Mouse (Mus musculus): Measurements from ENCODE around the gene Actrt2.

DNA sequence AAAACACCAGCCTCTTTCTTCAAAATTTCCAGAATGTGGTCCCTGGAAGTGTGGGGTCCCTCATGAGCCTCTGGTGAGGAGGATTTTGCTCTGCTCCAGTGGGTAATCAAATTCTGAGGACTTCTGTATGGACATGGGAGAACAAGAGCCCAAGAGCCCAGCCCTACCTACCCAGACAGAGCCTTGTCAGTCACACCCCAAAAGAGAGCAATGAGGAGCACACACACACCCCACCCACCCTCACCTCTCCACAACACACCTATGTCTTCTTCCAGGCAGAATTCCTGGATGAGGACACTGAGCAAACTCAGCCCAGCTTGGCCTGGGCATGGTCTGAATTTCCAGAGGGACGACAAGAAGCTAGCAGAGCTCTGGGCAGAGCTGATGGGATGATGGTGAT is 38.8 kb upstream of the Actrt2 start:
- TF ChIP-seq CTCF (IDR thresholded peaks at IDR 0.05; ENCODE audit: borderline replicate concordance, control insufficient read depth, extremely low read depth, insufficient read depth, low read length, poor library complexity) (no peak), POLR2A (IDR thresholded peaks at IDR 0.05; ENCODE audit: control insufficient read depth, extremely low read depth, insufficient read depth, low read length, poor library complexity) (no peak)

Data from thymus, adult 2 months (tissue).